In genomic region chr3:119684741-119685140, GRCm38 (mm10) we compare ENCODE assay signal across 12 mouse cellular contexts.
"Had no signal": no experiment of that assay in that cellular context is flagged by ENCODE, and none has a peak within 500 bp of the region (broad histone marks: within the 10 kb centered on the region; RNA-seq: fewer than 3 reads in every experiment).

No protein-coding gene starts in this region.

- DNase-seq: kidney, adult 2 months; kidney, postnatal 14 days; lung, postnatal 10 days; lung, postnatal 4 days; right cerebral cortex, postnatal 14 days; thymus, postnatal 14 days had no signal

- H3K4me3 ChIP-seq: kidney, embryonic 15.5 days; limb, embryonic 15.5 days; liver, embryonic 12.5 days; midbrain, embryonic 10.5 days; neural tube, embryonic 13.5 days had no signal

- ATAC-seq: liver, embryonic 12.5 days had no signal

- H3K4me1 ChIP-seq: kidney, embryonic 15.5 days; limb, embryonic 15.5 days; liver, embryonic 12.5 days had no signal

- H3K9me3 ChIP-seq: kidney, embryonic 15.5 days; limb, embryonic 15.5 days; liver, embryonic 12.5 days; midbrain, embryonic 10.5 days; neural tube, embryonic 13.5 days had no signal

- H3K4me2 ChIP-seq: kidney, embryonic 15.5 days; limb, embryonic 15.5 days; liver, embryonic 12.5 days; lung, embryonic 14.5 days; neural tube, embryonic 13.5 days had no signal

- H3K27me3 ChIP-seq: kidney, embryonic 15.5 days; limb, embryonic 15.5 days; liver, embryonic 12.5 days; neural tube, embryonic 13.5 days had no signal

- H3K27ac ChIP-seq: kidney, embryonic 15.5 days; limb, embryonic 15.5 days; liver, embryonic 12.5 days; midbrain, embryonic 10.5 days; neural tube, embryonic 13.5 days had no signal

- H3K36me3 ChIP-seq: kidney, embryonic 15.5 days; limb, embryonic 15.5 days; liver, embryonic 12.5 days; midbrain, embryonic 10.5 days; neural tube, embryonic 13.5 days had no signal

- H3K9ac ChIP-seq: kidney, embryonic 15.5 days; limb, embryonic 15.5 days; liver, embryonic 12.5 days; lung, embryonic 14.5 days; neural tube, embryonic 13.5 days had no signal
